Mouse (Mus musculus) olfactory bulb, adult 2 months (tissue): ENCODE measurements around the gene Mef2b.

Experiments
- CTCF ChIP-seq: fragments of 200-500 bp; IDR thresholded peaks from 2 replicates; pipeline ENCODE4 v1.5.1; 2012; ENCODE audit warnings: low read depth, mild to moderate bottlenecking, low read length, moderate library complexity; ENCODE audit not compliant: insufficient read depth
- POLR2A ChIP-seq: fragments of 200-500 bp; IDR thresholded peaks from 2 replicates; pipeline ENCODE4 v1.6.1; 2012; ENCODE audit warnings: mild to moderate bottlenecking, low read depth, low read length, moderate library complexity; ENCODE audit not compliant: insufficient read depth

- no peak for TF ChIP-seq CTCF
- TF ChIP-seq POLR2A: no peak
Observed at GRCm38 (mm10) chr8:70104506-70104905, 35.0 kb upstream of the Mef2b start.
